Mouse (Mus musculus) megakaryocyte, adult 5-6 weeks (primary cell): ENCODE results near the gene Nrp1. TPM values are rescaled to one million over a fixed set of nuclear protein-coding genes. Genes with fewer than 3 reads are reported as not detected.

ENCODE experiments used
- ATAC-seq: 2 replicates; pipeline ENCODE4 v1.8.0; 2016; ENCODE audit warnings: mild to moderate bottlenecking, inconsistent platforms; ENCODE audit not compliant: poor library complexity, severe bottlenecking
- total RNA-seq, 2 experiments: library from RNA; stranded (forward) in 1 of 2; stranded (reverse) in 1 of 2; fragments of 153-499, 151-499 nt in 1 of 2; fragments of 221-1000, 200-1000 nt in 1 of 2; gene quantifications; 2 replicates each; pipeline versions ENCODE4 v1.2.3 to v1.2.4; 2015 to 2017

Gene Nrp1
- total RNA-seq, 2 experiments from 2014 or later = 59.8 to 74.3 TPM

DNA sequence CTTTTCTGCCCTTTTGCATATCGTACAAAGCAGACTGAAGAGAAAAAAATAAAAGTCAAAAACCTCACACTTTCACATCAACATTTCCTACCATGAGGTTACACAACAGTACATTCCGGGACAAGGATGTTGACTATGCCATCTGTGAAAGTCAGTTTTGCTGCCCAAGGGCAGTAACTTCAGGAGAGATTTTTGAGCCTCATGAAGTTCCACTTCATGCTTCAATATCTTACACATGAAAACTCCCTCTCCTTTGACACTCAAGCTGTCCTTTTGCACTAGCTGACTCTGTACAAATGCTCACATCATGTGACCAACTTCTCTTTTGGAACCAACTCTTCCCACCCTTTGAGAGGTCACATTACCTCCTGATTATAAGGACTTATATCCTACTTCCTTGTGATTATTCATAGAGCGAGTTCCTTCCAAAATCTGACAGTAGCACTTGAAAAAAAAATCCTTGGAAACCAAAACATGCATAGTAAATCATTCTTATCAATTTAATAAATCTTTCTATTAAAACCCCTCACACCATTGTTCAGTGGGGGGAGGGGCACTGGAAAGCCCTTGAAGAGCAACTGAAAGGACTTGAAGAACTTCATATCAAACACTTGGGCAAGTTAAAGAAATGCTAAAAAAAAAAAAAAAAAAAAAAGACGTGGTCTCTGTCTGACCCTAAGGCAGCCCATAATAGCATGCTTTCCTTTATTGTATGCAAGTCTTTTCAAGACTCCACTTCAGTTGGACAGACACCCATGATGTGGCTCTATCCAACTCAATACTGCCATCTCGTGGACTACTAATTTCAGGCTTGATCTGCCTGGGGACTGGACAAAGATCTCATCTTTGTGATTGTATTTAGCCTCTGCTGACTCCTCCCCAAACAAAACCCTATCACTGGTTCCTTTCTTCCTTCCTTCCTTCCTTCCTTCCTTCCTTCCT lies 133.0 kb downstream of the Nrp1 start:
- peak; percentile 76 for ATAC-seq

DNA sequence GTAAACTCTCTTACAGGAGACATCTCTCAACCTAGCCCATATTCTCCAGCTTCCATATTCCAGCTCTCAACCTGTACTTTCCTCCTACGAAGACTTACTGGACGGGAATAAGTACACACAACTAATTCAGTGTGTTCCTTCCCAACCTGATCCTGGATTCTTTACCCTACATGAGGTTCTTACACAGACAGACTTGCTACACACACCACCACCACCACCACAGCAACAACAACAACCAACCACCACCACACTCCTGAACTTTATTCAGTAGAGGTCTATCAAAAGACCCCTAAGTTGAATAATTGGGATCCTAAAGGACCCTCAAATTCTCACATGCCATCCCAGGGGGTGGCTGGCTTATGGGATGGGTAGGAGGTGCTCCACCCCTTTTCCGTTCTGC lies 135.4 kb downstream of the Nrp1 start:
- ATAC-seq = no peak

DNA sequence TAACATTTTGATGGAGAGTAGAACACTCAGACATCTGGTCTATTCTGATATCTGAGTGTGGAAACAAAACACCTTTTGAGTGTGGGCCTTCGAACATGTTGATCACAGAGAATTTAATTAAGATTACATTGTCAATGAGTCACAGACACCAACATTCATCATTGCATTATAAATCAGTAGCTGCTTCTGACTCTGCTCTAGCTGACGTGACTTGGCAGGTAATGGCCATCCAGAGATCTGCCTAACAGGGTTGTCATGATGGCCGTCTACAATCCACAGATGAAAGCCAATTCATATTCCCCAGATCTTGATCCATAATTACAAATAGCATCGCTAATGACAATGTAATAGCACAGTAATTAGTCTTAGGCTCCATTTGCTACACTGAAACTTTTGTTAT lies 140.4 kb downstream of the Nrp1 start:
- ATAC-seq = no peak

DNA sequence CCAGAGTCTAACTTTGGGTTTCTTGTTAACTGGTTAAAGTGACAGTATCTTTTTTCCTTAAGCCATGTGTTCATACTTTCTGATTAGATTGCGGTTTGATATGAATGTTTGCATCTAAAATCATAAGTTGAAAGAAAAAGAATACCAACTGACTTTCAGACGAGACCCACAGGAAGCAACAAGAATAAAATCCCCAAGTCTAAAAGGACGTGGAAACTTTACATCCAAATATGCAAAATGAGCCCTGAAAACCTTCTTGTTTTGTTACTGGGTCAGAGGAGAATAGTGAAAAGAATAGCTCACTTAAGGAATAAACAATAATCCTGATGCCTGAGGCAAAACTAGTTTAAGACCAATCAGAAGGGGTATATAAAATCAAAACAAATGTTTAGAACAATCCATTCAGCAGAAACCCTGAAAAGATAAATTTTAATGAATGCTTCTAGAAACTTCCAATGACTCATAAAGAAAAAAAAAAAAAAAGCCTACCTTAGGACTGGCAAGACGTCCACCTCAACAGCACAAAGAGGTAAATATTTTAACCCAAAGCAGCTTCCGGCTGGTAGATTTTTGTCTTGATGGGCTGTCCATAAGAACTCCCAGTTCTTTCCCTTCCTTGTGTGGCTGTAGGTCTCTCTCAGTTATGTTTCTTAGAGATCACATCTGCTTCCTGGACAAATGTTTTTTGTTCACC lies 145.9 kb downstream of the Nrp1 start:
- no peak for ATAC-seq

DNA sequence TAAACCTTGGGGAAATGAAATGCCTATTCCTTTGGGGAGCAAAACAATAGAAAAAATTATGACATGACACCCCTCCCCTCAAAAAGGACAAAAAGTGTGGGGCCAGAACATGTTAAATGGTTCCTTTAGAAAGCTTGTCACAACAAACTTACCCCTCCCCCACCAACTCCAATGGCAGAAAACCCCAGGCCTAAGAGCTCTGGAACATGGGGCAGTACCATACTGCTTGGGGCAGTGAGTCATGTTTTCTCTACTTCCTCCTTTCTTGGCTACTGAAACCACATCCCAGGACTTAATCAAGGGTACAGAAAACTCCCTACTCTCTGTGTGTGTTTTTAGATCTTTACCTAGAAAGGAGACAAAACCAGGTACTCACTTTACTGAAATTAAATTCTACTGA lies 147.5 kb downstream of the Nrp1 start:
- peak; percentile 96 for ATAC-seq

DNA sequence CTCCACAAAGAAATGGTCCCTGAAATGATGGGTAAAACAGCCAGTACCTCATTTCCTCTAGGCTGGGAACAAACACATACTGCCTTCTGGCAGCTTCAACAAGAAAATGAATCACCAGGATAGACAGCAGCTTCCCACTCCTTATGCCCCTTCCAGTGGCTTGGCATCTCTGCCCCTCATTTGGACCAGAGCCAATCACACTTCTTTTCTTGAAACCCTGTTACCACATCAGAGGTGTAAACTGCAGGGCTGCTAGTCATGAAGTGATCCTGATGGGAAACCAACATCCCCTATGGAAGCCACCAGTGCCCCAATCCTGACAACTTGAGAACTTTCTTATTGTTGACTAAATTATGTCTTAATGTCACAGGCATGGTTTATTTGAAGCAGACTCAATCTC lies 150.3 kb downstream of the Nrp1 start:
- no peak for ATAC-seq

DNA sequence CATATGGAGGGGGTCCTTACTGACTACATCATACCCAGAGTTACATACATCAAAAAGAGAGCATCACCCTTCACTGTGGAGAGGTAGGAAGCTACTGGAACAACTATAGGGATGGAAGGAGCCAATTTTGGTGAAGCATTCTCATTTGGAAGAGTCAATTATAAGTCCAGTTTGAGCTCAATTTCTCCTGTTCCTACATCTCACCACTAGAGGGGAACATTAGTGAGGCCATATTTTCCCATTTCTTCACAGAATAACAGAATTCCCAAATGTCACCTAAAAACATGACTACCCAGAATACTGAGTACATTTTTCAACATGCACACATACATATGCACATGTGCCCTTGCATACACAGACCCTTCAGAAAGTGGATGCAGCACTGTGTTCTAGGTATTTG lies 152.6 kb downstream of the Nrp1 start:
- ATAC-seq = no peak

DNA sequence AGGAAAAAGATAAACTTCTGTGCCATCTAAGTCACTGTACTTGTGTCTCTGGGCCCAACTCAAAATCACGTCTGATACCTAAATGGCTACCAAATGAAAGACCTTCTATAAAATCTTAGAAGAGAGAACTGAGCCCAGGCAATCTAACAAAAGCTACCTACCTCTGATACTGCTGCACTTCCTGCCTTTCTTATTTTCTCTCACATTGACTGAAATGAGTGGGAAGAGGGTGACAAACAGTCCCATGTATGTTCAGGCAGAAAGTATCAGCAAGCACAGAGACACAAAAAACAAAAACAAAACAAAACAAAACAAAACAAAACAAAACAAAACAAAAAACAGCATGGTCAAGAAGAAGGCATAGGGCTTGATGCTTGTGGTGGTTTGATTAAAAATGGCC lies 153.3 kb downstream of the Nrp1 start:
- ATAC-seq = no peak

DNA sequence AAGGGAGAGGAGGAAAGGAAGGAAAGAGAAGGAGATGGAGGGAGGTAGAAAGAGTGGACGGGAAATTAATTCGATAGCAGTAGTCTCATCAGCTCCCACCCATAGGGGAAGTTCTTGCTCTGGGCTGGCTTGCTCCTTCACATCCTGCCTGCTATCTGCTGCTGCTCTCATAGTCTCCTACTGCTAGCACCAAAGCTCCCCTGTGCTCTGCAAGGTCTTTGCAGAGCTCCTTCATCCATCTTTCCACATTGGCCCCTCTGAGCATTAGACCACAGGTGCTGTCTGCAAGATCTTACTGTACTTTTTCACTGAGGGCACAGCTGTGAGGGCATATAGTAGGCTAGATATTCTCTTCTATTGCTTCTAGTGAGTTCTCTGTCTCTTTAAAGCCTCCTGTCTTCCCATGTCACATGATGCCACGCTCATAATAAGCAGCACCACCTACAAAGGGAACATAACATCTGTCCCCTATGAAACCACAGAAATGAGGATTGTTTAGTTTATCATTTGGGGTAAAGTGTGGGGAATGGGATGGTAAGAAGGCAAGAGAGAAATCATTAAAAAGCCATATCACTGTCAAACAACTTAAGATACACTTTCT lies 158.5 kb downstream of the Nrp1 start:
- no peak for ATAC-seq

DNA sequence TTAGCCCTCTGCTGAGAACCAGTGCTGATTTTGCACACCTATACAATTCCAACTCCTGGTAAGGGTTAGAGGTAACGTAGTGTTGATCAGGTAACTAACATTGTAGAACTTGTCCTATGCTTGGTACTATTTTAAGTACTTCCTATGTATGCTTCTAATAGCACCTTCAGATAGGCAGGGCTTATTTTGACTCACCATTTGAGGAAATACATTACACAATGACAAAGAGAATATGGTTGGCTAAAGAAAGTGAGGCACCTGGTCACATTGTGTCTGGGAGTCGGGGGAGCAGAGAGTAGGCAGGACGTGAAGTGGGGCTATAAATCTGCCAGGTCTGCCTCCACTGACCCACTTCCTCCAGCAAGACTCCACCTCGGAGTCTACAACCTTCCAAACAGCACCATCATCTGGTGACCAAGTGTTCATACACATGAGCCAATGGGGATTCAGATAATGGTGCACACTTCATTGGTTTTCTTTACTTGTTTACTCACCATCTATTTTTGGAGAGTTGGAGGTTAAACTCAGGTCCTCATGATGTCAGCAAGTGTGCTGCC lies 159.2 kb downstream of the Nrp1 start:
- ATAC-seq = peak; percentile 52; the same call in 1 of the 2 replicates

DNA sequence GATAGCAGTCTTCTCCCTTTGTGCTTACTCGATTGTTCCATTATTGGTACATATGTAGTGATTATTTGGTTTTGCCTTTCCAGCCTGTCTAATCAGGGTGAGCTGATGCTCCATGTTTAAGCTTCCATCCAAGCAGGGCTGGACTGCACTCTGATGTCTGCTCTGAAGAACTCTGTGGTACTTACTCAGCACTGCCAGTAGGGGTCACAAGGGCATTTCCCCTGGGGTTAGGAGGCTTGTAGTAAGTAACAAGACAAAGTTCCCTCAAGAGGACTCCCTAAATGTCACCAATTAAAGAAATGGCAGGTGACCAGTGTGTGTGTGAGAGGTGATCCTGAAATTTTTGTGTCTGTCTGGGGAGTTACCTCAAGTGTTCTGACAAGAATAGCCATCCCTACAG lies 161.0 kb downstream of the Nrp1 start:
- peak; percentile 76 for ATAC-seq

DNA sequence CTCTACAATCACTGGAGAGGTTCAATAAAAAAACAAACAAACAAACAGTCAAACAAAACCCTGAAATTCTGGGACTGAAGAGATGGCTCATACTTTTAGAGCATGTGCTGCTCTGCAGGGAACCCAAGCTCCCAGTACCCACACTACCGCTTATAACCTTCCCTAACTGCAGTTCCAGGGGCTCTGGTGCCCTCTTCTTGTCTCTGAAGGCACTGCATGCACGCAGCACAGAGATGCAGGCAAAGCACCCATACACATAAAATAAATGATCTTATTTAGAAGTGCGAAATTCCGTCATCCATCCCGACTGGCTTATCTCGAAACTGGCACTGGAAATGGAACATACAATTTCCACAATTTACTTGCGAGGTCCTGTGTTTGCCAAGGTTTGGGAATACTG lies 165.4 kb downstream of the Nrp1 start:
- peak; percentile 62 for ATAC-seq

DNA sequence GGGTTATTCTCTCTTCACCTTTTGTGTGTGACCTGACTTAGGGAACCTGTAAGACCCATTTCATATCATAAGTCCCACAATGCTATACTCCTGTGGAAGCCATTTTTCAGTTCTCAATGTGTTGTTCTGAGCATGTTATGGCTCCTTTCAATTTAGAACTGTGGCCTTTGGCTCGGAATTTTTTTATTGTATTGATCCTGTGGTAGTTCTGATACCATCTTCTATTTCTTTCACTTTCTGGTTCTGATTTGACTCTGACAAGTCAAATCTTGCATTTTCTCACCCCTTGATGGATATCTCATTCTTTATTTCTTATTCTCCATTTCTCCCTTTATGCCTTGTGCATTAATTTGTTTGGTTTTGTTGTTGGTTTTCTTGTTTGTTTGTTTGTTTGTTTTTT lies 167.5 kb downstream of the Nrp1 start:
- ATAC-seq = no peak

DNA sequence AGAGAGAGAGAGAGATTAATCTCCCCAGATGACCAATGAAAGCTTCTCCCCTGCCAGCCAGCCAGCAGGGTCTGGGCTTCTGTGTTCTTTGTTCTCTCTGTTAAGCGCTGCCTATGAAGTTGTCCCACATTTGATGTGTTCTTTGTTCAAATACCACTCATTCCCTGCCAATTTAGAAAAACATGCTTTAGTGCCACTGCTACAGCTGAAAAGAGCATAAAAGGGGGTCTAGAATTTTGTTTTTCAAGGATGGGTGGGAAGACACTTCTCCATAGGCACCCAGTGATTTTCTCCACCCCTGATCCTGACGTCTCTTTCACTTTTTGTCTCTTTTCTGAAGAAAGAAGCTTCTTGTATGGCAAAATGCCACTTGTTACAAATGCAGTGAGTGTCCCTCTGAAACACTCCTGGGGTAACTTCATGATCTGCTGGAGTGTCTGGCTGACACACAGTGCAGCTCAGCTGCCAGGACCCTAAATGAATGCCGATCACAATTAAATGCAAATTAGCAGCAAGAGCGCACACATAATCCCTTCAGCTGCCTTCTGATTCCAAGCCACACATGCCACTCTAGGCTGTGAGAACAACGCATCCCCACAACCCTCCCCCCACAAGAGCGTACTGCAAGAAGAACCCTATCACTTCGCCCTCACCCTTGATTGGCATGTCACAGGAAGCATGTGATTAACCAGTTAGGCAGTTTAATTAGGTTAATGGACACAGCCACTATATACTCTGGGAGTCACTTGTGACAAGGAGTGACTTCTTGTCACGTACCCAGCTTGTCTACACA lies 170.4 kb downstream of the Nrp1 start:
- no peak for ATAC-seq

DNA sequence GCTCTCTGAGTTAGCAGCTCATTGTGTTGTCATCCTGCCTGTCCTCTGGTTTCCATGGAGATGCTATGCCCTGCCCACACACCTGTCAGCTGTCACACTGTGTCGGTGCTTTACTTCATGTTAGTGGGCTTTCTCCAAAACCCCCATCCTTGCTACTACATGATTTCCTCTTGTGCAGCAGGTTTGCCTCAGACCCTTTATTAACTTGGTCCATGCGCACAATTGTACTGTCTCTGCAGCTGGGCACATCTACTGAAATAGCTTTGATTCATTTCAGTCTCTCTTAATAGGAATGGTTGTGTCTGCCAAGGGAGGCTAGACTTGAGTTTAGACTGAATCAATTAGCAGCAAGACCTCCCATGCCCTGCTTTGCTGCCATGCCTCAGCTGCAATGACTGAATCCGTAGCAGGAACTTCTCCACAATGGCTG lies 176.1 kb downstream of the Nrp1 start:
- no peak for ATAC-seq

DNA sequence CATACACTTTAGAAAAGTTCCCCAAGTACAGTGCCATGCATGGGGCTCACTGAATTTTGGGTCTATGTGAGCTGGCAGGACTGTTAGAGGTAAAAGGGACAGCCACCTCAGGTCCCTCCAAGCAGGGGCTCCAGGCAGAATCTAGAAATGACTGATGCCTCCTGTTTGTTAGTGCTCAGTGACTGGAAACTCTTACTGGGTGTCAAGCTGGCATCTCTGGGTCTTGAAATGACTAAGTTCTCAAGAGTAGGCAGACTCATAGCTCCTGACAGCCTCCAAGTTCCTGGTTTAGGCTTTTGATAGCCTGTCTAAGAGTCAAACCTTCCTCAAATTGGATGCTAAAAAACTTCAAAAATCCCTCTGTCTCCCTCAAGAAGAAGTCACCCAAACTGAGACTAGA lies 177.3 kb downstream of the Nrp1 start:
- no peak for ATAC-seq

DNA sequence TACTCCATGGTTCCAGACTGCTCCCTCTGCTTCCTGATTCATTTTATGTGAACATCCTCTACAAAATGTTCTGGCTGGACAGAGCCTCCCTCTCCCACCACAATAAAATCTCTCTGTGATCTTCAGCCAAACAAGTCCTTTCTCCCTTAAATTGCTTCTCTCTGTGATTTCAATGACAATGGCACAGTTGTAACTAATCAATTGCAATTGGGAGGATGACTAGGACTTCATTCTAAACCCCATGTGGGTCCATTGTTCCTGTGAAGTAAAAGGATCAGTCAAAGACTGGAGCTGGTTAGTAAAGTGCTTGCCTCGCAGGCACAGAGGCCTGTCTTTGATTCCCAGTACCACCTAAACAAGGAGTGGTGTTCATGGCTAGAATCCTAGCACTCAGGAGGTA lies 180.0 kb downstream of the Nrp1 start:
- ATAC-seq = no peak

DNA sequence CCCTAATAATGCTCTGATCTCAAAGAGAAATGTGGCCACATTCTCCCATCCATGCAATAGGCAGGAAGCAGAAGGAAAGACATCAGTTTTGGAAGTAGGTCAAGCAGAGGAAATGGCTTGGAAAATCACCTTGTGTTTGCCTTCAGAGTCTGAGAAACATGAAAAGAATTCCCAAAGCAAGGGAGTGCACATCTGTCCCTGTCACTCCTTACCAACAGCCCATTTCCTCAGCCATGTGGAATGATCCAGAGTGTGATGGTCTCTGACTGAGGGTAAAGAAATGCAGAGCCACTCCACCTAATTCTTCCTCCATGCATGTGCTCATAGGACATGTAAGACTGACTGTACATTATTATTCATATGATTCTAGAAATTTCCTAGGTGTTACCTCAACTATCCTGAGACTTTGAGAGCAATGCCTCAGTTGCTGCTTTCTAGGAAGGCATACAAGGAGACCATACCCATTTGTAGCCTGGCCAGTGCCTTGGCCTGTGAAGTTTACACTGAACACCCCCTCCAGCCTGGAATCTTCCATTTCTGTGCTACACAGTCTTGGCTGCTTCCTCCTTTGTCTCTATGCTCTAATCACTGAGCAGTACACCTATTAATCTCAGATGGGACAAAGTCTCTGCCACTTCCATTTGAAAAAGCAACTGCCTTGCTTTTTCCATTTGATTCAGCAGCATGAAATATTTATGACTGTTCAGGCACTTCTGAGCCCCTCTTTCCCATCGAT lies 183.1 kb downstream of the Nrp1 start:
- no peak for ATAC-seq

DNA sequence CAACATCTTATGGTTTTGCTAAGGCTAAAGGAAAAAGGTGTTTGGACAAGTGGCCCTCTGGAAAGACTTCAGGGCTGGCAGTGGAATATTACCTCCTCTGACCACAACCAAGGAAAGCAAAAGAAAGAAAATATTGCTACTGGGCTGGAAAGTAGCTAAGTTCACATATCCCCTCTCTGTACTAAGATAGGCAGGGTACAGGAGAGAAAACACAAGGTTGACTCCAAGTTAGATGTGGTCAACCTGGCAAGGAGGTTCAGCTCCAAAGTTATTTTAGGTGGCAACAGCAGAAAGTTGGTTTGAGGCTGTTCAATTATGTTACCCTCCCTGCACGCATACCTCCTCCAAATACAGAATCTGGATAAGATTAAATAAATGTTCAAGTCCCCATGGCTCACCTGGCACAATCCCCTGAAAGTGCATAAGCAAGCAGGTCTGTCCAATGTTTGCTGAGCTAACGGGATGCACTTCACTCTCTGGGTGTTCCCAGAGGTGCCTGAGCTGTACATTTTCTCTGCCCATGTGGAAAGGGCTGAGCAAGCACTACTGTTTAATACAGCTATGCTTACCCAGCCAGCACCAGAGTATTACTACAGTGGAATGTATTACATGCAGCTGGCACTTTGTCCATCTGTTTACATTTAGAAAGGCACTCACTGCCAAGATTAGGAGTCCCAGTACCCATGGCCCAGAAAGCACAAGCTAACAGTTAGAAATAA lies 185.9 kb downstream of the Nrp1 start:
- no peak for ATAC-seq
